Mouse (Mus musculus) midbrain, embryonic 12.5 days (tissue): ENCODE data around the gene Maip1. TPM values are rescaled to one million over a fixed set of nuclear protein-coding genes. Genes with fewer than 3 reads are reported as not detected.

Experiments used
- ATAC-seq: fragments of 200-750 bp; cut with Nextera tagmentation; 2 replicates; pipeline ENCODE4 v1.8.0; 2017; ENCODE audit warnings: low read depth, moderate TSS enrichment, moderate library complexity; ENCODE audit not compliant: low FRiP score
- H3K27ac ChIP-seq: fragments of 300-500 bp; sonication (generic); replicated peaks from 2 replicates; pipeline ENCODE4 v1.5.1; 2016; ENCODE audit warnings: mild to moderate bottlenecking
- H3K27me3 ChIP-seq: fragments of 300-500 bp; sonication (generic); 2 replicates; pipeline ENCODE4 v1.6.1; 2016; ENCODE audit warnings: mild to moderate bottlenecking
- H3K36me3 ChIP-seq: fragments of 300-500 bp; sonication (generic); 2 replicates; pipeline ENCODE4 v1.6.1; 2016
- H3K4me1 ChIP-seq: fragments of 300-500 bp; sonication (generic); 2 replicates; pipeline ENCODE4 v1.6.1; 2016
- H3K4me2 ChIP-seq: fragments of 300-500 bp; sonication (generic); replicated peaks from 2 replicates; pipeline ENCODE4 v1.6.1; 2016; ENCODE audit warnings: mild to moderate bottlenecking, moderate library complexity
- H3K4me3 ChIP-seq: fragments of 300-500 bp; sonication (generic); 2 replicates; pipeline ENCODE4 v1.5.1; 2016; ENCODE audit warnings: mild to moderate bottlenecking
- H3K9ac ChIP-seq: fragments of 300-500 bp; sonication (generic); replicated peaks from 2 replicates; pipeline ENCODE4 v1.6.1; 2016; ENCODE audit warnings: mild to moderate bottlenecking, moderate library complexity
- H3K9me3 ChIP-seq: fragments of 300-500 bp; sonication (generic); 2 replicates; pipeline ENCODE4 v1.6.1; 2016; ENCODE audit warnings: mild to moderate bottlenecking
- WGBS: fragments of 180-500 bp; shearing (Covaris S2); methylation state at CpG from one replicate; pipeline ENCODE4 v1.1.7; 2016; 5-methylcytosine and 5-hydroxymethylcytosine counted together
- polyA plus RNA-seq: library from polyadenylated mRNA; unstranded; fragments of >200 nt; fragmentation: Nextera tagmentation; extraction: Ambion mirVana; gene quantifications from 2 replicates; pipeline ENCODE4 v1.2.1, GENCODE M21; 2016

The Maip1 gene
- polyA plus RNA-seq, 1 experiment from 2014 or later: 19.5 TPM

DNA sequence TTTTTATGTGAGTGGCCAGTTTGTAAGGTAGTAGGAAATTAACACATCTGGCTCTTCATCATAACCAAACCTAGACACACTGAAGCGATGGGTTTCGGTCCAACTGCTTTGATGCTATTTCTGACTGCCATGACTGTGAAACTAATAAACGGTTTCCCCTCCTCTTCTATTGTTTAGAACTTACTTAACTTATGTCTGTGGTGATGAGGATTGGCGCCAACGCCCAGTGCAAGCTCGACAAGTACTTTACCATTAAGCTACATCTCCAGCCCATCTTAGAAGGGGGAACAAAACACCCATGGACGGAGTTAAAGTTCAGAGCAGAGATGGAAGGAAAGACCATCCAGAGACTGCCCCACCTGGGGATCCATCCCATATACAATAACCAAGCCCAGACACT lies 27.0 kb downstream of the Maip1 start:
- peaks cover 7% of the 10 kb centered on the region; the same call in 1 of the 2 replicates for H3K27me3 ChIP-seq
- H3K36me3 ChIP-seq: no peaks in the 10 kb centered on the region
- peaks cover 31% of the 10 kb centered on the region for H3K4me1 ChIP-seq
- no peak overlapping the region for H3K4me2 ChIP-seq
- H3K4me3 ChIP-seq: no peak overlapping the region
- no peaks in the 10 kb centered on the region for H3K9me3 ChIP-seq
- H3K9ac ChIP-seq: no peak overlapping the region
- no peak overlapping the region for H3K27ac ChIP-seq
- no peak for ATAC-seq
- 92% methylated on average over 7 of the region's 7 CpGs for WGBS

DNA sequence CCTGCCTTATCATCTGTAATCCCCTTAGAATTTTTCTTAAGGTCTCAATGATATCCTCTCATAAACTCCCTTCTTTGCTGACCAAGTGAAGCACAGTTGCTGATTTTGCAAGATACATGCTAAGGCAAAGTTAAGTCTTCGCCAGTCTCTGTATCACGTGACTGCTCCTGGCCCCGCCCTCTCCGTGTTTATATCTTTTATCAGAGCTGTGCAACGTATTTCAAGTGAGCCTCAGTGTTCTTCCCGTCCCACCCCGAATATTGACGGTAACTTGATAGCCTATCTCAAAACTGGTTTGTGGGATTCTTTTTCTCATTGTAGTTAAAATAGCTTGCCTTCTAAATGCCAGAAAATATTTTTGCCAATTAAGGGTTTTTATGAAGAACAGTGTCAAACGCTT lies 30.3 kb downstream of the Maip1 start:
- peaks cover 7% of the 10 kb centered on the region; the same call in 1 of the 2 replicates for H3K27me3 ChIP-seq

DNA sequence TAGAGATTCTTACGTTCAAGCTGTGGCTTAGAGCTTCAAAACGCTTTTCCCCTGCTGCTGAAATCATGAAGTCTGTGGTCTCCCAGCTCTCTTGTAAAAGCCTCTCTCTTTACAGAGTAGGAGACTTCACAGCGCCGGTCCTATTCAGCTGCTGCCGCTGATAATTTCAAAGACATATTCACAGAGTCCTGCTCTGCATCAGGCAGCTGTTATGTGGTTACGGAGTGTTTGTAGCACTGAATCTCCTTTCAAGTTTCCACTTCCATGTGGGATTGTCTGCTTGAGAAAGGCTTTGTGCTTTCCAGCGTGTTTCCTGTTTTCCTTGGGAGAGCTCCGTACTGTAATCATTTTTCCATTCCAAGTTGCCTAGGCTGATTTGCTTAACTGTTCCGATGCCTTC lies 30.8 kb downstream of the Maip1 start:
- 0 out of 2 replicates have a peak, but pooled peaks have one; percentile 38 for ATAC-seq
- H3K9ac ChIP-seq: no peak overlapping the region
- H3K4me3 ChIP-seq: no peak overlapping the region
- 40% methylated on average over 9 of the region's 9 CpGs for WGBS
- no peaks in the 10 kb centered on the region for H3K9me3 ChIP-seq
- H3K4me2 ChIP-seq: peak overlapping the region; percentile 13; the same call in 1 of the 2 replicates
- peaks cover 3% of the 10 kb centered on the region; the same call in 1 of the 2 replicates for H3K27me3 ChIP-seq
- H3K27ac ChIP-seq: peak overlapping the region; percentile 31; the same call in 1 of the 2 replicates
- H3K4me1 ChIP-seq: 0 out of 2 replicates have a peak, but pooled peaks cover 13% of the 10 kb centered on the region
- H3K36me3 ChIP-seq: no peaks in the 10 kb centered on the region

More for the DNA sequence above, 30.3 kb downstream of the Maip1 start:
- H3K9me3 ChIP-seq: no peaks in the 10 kb centered on the region
- H3K36me3 ChIP-seq: no peaks in the 10 kb centered on the region
- H3K9ac ChIP-seq: no peak overlapping the region
- 0 out of 2 replicates have a peak overlapping the region, but pooled peaks have one; percentile 31 for H3K27ac ChIP-seq
- H3K4me3 ChIP-seq: no peak overlapping the region
- 78% methylated on average over 9 of the region's 9 CpGs for WGBS
- no peak overlapping the region for H3K4me2 ChIP-seq
- ATAC-seq: no peak
- H3K4me1 ChIP-seq: 0 out of 2 replicates have a peak, but pooled peaks cover 13% of the 10 kb centered on the region

DNA sequence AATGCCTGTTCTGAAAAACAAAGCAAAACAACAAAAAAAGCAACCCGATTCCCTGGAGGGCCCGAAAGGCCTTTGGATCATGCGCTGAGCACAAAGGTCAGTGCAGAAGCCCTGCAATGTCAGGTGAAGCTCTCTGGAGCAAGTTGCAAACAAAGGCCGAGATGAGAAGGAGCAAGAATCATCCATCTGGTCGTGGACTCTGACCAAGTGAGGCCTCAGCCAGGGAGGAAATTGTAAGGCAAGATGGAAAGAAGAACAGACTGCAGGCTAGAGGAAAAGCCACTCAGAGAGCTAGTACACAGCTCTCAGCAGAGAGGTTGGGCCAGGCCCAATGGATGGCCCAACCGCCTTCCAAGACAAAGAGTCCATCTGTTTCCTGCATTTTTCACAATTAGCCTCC lies 32.9 kb downstream of the Maip1 start:
- Histone ChIP-seq H3K4me3 (no peak overlapping the region), H3K27me3 (no peaks in the 10 kb centered on the region), H3K36me3 (no peaks in the 10 kb centered on the region), H3K9me3 (no peaks in the 10 kb centered on the region), H3K4me1 (0 out of 2 replicates have a peak, but pooled peaks cover 13% of the 10 kb centered on the region), H3K27ac (no peak overlapping the region), H3K9ac (no peak overlapping the region), H3K4me2 (no peak overlapping the region)
- WGBS: 80% methylated on average over 6 of the region's 6 CpGs
- ATAC-seq: no peak

DNA sequence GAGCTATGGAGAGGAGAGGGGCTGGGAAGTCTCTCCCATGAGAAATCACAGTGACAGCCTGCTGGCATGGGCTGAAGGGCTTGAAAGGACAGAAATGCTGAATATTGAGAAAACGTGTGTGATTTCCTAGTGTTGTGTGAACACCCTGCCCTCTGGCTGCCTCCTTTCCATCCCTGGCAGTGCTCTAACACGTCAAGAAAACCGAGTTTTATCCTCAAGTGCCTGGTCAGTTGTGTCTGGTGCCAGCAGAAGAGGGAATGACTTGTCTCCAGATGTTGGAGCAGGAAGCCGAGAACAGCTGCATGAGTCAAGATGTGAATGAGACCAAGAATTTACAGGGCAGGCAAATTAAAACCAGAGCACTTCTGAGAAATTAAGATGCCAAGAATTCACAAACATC lies 34.6 kb downstream of the Maip1 start:
- Histone ChIP-seq H3K4me1 (0 out of 2 replicates have a peak, but pooled peaks cover 13% of the 10 kb centered on the region), H3K4me2 (no peak overlapping the region), H3K9me3 (no peaks in the 10 kb centered on the region), H3K36me3 (no peaks in the 10 kb centered on the region), H3K4me3 (no peak overlapping the region), H3K27ac (no peak overlapping the region), H3K9ac (no peak overlapping the region), H3K27me3 (no peaks in the 10 kb centered on the region)
- ATAC-seq: no peak
- WGBS: 72% methylated on average over 4 of the region's 4 CpGs

DNA sequence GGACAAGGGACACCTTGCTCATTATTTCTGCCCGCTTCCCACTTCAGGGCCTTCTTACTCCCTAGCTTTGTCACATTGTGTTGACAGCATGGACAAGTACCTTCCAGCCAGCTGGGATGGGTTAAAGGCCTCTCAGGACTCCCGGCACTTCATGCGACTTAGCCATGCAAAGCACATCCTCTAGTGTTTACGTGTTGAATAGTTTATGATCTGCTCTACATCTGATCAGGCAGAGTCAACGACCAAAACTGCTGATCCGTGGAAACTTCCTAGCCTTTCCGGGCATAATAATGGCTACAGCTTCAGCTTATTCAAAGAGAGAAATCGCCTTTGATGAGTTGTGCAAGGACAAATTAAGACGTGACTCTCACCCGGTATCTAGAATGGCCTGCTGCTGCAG lies 39.6 kb downstream of the Maip1 start:
- H3K27me3 ChIP-seq: no peaks in the 10 kb centered on the region
- H3K27ac ChIP-seq: no peak overlapping the region
- H3K4me2 ChIP-seq: no peak overlapping the region
- H3K36me3 ChIP-seq: no peaks in the 10 kb centered on the region
- H3K9ac ChIP-seq: no peak overlapping the region
- no peak overlapping the region for H3K4me3 ChIP-seq
- WGBS: 57% methylated on average over 10 of the region's 10 CpGs
- no peak for ATAC-seq
- no peaks in the 10 kb centered on the region for H3K9me3 ChIP-seq
- 0 out of 2 replicates have a peak, but pooled peaks cover 6% of the 10 kb centered on the region for H3K4me1 ChIP-seq

DNA sequence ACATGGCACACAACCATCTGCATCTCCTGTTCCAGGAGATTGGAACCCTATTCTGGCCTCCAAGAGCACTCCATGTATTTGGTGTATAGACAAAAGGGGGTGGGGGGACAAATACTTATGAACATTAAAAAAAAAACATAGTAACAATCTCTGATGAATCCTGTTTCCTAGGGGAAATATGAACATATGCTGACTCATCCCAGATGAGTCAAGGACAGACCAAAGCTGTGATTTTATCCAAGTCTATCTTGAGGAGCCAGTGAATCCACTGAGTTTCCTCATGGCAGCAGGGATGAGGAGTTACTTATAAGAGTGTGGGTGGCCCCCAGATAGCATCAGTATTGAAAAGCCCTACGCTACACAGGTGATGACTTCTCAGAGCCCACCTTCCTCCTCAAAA lies 44.1 kb downstream of the Maip1 start:
- Histone ChIP-seq H3K4me1 (0 out of 2 replicates have a peak, but pooled peaks cover 6% of the 10 kb centered on the region), H3K9ac (no peak overlapping the region), H3K27me3 (no peaks in the 10 kb centered on the region), H3K9me3 (no peaks in the 10 kb centered on the region), H3K27ac (no peak overlapping the region), H3K36me3 (no peaks in the 10 kb centered on the region), H3K4me2 (no peak overlapping the region), H3K4me3 (no peak overlapping the region)
- 100% methylated on average over 1 of the region's 1 CpGs for WGBS
- no peak for ATAC-seq

DNA sequence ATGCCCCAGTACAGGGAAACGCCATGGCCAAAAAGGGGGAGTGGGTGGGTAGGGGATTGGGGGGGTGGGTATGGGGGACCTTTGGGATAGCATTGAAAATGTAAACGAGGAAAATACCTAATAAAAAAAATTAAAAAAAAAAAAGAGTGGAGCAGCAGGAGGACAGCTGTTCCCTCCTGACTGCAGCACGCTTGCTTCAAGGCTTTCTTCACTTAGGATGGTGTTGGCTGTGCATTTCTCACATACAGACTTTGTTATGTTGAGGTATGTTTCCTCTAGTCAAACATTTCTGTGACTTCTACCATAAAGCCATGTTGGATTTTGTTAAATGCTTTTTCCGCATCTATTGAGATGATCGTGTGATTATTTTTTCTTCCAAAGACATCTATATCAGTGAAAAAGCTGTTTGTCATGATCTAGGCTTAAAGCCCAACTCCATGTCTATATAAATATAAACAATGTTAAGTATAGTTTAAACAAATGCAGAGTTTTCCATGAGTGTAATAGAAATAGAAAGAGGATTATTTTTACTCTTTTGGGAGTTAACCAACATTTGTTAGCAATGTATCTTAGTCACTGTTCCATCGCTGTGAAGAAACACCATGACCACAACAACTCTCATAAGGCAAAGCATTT lies 54.3 kb downstream of the Maip1 start:
- Histone ChIP-seq H3K9ac (no peak overlapping the region), H3K36me3 (no peaks in the 10 kb centered on the region), H3K9me3 (no peaks in the 10 kb centered on the region), H3K4me3 (no peak overlapping the region), H3K27ac (no peak overlapping the region), H3K4me2 (no peak overlapping the region), H3K4me1 (no peaks in the 10 kb centered on the region), H3K27me3 (no peaks in the 10 kb centered on the region)
- no peak for ATAC-seq
- 89% methylated on average over 6 of the region's 6 CpGs for WGBS

Other genes starting within 250 kb of the Maip1 start
- gene 1700066M21Rik, start 28.7 kb upstream of the Maip1 start, polyA plus RNA-seq: 11.8 and 12.5 TPM in 2 replicates
- gene Tyw5, start 773 bp downstream of the Maip1 start, polyA plus RNA-seq: 23.2 and 30.0 TPM in 2 replicates